ENCODE assay signal across 8 mouse cellular contexts in genomic region chr9:22469643-22470042, GRCm38 (mm10). TPM values are rescaled to one million over a fixed set of nuclear protein-coding genes. Genes with fewer than 3 reads are reported as not detected.
DNase-seq lines count a peak whose midpoint lies in the region; ATAC-seq and TF ChIP-seq lines count a peak whose summit lies in the region.

Rp9 (minus strand) TSS chr9:22469743.

- TF ChIP-seq CTCF in kidney, adult 2 months (conservative IDR thresholded peaks at IDR 0.05; ENCODE audit: insufficient read depth, insufficient read length, low read depth, low read length) = no peak

- peaks cover 3% of the 10 kb centered on the region; the same call in 1 of the 2 replicates for H3K4me1 ChIP-seq in kidney, adult 2 months (ENCODE audit: control insufficient read depth, insufficient read depth, low read length)
- no peaks in the 10 kb centered on the region; the same call in none of the 2 replicates for H3K4me1 ChIP-seq in intestine, embryonic 14.5 days (replicated peaks; ENCODE audit: control insufficient read depth, insufficient read depth, low read length)

- H3K27ac ChIP-seq in kidney, adult 2 months (ENCODE audit: insufficient read depth, low read depth, low read length) = peak within 1 kb of the TSS; percentile 33; the same call in 1 of the 2 replicates
- H3K27ac ChIP-seq in intestine, embryonic 14.5 days (ENCODE audit: low read depth) = no peak within 1 kb of the TSS; the same call in 1 of the 2 replicates

- H3K27me3 ChIP-seq in kidney, adult 2 months (replicated peaks; ENCODE audit: control insufficient read depth, insufficient read depth, low read length) = no peaks in the 10 kb centered on the region
- no peaks in the 10 kb centered on the region for H3K27me3 ChIP-seq in intestine, embryonic 14.5 days (replicated peaks; ENCODE audit: control insufficient read depth, insufficient read depth, low read length)

- no peaks in the 10 kb centered on the region for H3K9me3 ChIP-seq in intestine, embryonic 14.5 days (ENCODE audit: control insufficient read depth, low read length)

- 91% methylated on average over 3 of the region's 3 CpGs for WGBS in kidney, adult 2 months
- WGBS in intestine, embryonic 14.5 days = 85% methylated on average over 3 of the region's 3 CpGs

- H3K4me3 ChIP-seq in kidney, adult 2 months (ENCODE audit: insufficient read depth, low read depth, low read length) = 0 out of 2 replicates have a peak within 1 kb of the TSS, but pooled peaks have one; percentile 58
- peak within 1 kb of the TSS; percentile 82; the same call in 1 of the 2 replicates for H3K4me3 ChIP-seq in intestine, embryonic 14.5 days (ENCODE audit: low read depth, low read length)

- peak within 1 kb of the TSS; percentile 85 for H3K9ac ChIP-seq in intestine, embryonic 14.5 days (ENCODE audit: low read length)

- ATAC-seq in intestine, embryonic 14.5 days (replicated peaks; ENCODE audit: low FRiP score, low TSS enrichment, low read depth) = no peak
- no peak for ATAC-seq in megakaryocyte progenitor cell, adult 5-6 weeks (replicated peaks; ENCODE audit: poor library complexity)

- H3K36me3 ChIP-seq in kidney, adult 2 months (ENCODE audit: control insufficient read depth, insufficient read depth, low read length) = no peaks in the 10 kb centered on the region
- H3K36me3 ChIP-seq in intestine, embryonic 14.5 days (ENCODE audit: control insufficient read depth, insufficient read depth, low read length) = peaks cover 4% of the 10 kb centered on the region; the same call in 1 of the 2 replicates

- DNase-seq in kidney, adult 2 months = no peak
- no peak for DNase-seq in kidney, postnatal 14 days
- DNase-seq in adrenal gland, postnatal 14 days = no peak
- DNase-seq in gastrocnemius, postnatal 10 days = no peak
- no peak for DNase-seq in intestine, embryonic 14.5 days (ENCODE audit: low spot score)
- no peak for DNase-seq in right cerebral cortex, adult 2 months (ENCODE audit: low spot score in 2 of 2)
- DNase-seq in kidney, postnatal 10 days = no peak

- no peak for TF ChIP-seq POLR2A in kidney, adult 2 months (IDR thresholded peaks at IDR 0.05; ENCODE audit: low read depth, low read length)

- H3K4me2 ChIP-seq in intestine, embryonic 14.5 days (ENCODE audit: low read length) = peak within 1 kb of the TSS; percentile 58

RNA-seq across cellular contexts. Expression of gene Rp9, which starts in this region (rescaled TPM):
- polyA plus RNA-seq in kidney, adult 2 months (2012; rRNA removed) = 56.9 and 61.8 TPM in 2 replicates
- 37.6 and 46.1 TPM in 2 replicates for total RNA-seq in adrenal gland, postnatal 14 days (2021)
- total RNA-seq in gastrocnemius, postnatal 10 days (2021) = 10 to 100 TPM; 25.4 to 30.1 TPM
- 82.2 and 84.3 TPM in 2 replicates for polyA plus RNA-seq in intestine, embryonic 14.5 days (2014; fragmentation: Nextera tagmentation; extraction: Ambion mirVana)
- total RNA-seq in megakaryocyte progenitor cell, adult 5-6 weeks (2015) = 129 and 142 TPM in 2 replicates
- 178 and 208 TPM in 2 replicates for total RNA-seq in megakaryocyte progenitor cell, adult 5-6 weeks (2017)
